Mouse (Mus musculus) adipocyte (in vitro differentiated cells): Measurements from ENCODE around the gene Tbkbp1.
"Not testable (repeated sequence)": the region's sequence is repeated elsewhere in the genome, so short reads cannot be mapped to it uniquely, and the experiment has no call there.

ENCODE experiments used
- DNase-seq: peaks from one replicate; pipeline ENCODE4 v3.0.0-alpha.2; 2016; ENCODE audit warnings: low spot score

The Tbkbp1 gene

DNA sequence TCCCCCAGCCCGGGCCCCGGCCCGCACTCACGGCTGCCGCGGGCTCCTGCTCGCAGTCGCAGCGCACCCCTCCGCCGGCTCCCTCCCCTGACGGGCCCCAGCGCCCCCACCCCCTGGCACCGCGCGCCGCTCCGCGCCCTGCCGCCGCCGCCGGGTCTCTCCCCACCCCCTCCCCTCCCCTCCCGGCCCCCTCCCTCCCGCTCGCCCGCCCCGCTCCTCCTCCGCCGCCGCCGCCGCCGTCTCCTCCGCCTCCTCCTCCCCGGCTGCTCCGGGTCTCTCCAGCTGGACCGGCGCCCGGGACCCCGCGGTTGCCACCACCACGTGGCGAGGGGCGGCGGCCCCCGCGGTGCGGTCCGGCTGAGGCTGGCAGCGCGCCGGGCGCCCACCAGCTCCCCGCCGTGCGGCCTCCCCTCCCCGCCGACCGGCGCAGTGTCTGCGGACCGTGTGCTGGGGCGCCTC lies at the start of gene Tbkbp1:
Gene Tbkbp1 (minus strand): TSS at position 153 of the 459 bp plus-strand sequence.
- DNase-seq: no peak

DNA sequence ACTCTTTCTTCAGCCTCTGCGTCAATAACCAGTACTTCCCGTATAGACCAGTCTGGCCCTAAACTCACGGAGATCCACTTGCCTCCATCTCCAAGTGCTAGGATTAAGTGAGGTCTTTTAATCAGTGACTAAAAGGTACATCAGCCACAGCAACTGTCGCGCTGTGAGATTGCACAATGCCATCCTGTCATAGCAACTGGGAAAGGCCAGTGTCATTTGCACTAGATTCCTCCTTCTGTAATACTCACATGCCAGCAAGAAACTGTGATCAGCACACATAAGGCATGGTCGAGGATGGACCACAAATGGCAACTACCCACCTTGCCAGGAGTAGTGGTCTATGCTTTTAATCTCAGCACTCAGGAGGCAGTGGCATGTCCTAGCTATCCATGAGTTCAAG lies 48.2 kb upstream of the Tbkbp1 start:
- no peak for DNase-seq

DNA sequence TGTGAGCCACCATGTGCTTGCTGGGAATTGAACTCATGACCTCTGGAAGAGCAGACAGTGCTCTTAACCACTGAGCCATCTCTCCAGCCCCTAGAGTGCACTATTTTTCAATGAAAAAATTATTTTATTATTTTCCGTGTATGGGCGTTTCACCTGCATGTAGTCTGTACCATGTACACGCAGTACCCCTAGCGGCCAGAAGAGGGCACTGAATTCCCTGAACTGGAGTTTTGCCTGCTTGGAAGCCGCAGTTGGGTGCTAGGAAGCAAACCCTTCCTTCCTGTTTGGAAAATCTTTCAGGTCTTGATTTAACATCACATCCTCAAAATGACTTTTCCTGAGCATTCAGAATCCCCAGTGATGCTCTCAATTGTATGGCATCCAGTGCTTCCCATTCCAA lies 47.3 kb upstream of the Tbkbp1 start:
- DNase-seq: no peak

DNA sequence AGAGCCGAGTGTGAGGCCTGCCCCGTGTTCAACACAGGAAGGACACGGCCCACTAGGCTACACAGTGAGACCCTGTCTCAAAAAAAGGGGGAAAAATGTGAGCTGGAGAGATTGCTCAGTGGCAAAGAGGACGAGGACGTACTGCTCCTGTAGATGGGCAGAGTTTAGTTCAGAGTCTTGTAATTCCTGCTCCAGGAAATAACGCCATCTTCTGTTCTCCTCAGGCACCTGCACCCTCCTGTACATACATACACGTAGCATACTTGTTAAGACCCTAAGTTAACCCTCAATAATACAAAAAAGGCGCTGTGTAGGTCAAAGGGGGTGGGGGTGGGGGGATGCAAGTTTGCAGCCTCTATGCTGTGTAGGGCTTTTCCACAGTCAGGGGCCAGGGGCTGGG lies 45.7 kb upstream of the Tbkbp1 start:
- DNase-seq: no peak

DNA sequence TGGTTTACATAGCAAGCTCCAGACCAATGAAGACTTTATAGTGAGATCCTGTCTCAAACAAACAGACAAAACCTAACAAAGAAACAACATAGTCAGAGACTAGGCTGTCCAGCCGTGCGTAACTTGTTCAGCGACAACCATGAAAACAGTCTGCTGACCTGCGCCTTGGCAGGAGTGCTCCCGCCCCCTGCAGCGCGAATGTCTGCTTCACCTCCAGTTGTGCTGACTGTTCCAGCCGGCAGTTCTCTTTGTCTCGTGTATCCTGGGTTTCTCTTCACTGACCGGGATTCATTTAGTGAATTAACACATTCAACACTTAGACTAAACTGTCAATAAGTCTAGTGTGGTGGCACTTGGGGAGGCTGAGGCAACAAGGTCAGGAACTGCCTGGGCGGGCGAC lies 45.2 kb upstream of the Tbkbp1 start:
- DNase-seq: no peak

DNA sequence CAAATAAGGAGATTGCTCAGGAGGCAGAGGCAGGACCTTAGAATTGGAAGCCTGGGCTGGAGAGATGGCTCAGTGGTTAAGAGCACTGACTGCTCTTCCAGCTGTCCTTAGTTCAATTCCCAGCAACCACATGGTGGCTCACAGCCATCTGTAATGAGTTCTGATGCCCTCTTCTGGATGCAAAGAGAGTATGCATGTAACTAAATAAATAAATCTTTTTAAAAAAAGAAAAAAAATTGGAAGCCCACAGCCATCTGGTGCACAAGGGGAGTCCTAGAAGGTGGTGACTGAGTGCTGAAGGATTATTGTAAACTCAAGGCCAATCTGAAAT lies 41.3 kb upstream of the Tbkbp1 start:
- no peak for DNase-seq

DNA sequence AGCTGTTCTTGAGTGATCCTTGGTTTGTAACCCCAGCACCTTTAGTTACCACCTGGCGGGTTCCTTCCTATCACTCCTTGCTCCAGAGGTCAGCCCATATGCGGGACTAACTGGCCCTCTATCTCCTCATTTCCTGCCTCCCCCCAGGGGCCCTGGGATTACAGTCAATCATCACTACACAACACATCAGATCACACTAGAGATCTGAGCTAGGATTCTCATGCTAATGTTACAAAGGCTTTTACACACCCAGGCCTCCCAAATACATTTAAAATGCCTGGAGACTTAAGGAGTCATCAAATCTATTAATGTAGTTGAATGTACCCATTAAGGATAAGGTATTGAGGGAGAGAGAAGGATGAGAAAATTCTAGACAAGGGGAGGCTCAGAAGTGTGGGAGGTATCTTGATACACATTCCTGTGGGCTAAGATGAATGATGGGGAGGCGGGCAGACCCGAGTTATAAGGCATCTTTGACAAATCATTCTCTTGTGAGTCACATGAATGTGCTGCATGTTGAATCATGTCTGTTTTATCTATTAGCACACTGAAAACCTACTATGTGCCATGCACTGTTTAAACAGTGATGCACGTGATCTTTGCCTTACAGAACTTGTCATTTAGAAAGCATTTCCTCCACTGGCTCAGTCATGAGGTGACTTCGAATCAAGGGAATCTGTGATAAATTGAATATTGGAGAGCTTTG lies 40.8 kb upstream of the Tbkbp1 start:
- DNase-seq: no peak

DNA sequence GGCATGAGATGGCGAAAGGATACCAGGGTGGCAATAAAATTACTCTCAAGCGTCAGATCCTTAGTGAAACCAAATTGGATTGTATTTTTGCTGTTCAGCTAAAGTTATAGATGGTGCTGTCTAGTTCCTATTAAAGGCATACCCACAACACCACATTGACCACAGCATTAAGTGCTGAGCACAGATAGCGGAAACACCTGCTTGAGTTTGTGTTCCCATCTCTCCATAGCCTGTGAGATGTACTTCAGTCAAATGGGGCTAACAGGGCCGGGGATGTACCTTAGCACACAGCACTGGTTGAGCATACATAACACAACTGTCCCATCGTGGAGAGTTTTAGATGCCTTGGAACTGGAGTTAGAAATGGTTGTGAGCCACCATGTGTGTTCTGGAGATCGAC lies 39.7 kb upstream of the Tbkbp1 start:
- no peak for DNase-seq

DNA sequence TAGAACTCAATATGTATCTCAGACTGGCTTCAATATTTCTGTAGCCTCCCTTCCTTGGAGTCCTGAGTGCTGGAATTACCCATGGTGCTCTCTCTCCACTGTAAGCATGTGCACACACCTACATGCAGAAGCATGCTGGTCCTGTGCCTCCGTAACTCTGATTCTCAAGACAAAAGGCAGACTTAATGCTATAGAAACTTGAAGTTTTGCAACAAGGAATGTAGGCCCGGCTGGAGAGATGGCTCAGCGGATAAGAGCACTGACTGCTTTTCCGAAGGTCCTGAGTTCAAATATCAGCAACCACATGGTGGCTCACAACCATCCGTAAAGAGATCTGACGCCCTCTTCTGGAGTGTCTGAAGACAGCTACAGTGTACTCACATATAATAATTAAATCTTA lies 38.4 kb upstream of the Tbkbp1 start:
- not testable (repeated sequence) for DNase-seq

DNA sequence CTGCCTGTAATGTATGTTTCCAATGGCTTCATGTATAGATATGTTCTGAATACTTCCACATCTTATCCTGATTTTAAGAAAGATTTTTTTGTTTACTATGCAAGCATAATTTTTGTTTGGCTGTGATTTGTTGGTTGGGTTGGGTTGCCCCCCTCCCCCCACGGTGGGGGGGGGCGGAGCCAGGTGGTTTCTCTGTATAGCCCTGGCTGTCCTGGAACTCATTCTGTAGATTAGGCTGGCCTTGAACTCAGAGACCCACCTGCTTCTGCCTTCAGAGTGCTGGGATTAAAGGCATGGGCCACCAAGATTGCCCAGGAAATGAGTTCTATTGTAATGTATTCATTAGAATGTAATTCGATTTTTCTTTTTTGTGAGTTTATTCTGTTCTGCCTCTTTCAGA lies 37.9 kb upstream of the Tbkbp1 start:
- DNase-seq: no peak

DNA sequence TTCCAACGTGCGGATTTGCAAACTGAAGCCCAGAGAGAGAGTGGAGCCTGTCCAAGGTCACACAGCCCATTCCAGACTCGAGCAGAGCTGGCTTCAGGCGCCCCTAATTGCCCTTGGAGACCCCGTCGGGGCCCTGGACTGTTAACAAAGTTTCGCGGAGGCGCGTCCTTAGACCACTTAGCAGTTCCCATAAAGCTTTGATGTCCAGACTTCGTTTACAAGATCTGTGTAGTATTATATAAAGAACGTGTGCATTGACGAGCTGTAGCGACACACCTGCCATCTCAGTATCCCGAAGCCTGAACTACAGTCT lies 37.3 kb upstream of the Tbkbp1 start:
- DNase-seq: no peak

DNA sequence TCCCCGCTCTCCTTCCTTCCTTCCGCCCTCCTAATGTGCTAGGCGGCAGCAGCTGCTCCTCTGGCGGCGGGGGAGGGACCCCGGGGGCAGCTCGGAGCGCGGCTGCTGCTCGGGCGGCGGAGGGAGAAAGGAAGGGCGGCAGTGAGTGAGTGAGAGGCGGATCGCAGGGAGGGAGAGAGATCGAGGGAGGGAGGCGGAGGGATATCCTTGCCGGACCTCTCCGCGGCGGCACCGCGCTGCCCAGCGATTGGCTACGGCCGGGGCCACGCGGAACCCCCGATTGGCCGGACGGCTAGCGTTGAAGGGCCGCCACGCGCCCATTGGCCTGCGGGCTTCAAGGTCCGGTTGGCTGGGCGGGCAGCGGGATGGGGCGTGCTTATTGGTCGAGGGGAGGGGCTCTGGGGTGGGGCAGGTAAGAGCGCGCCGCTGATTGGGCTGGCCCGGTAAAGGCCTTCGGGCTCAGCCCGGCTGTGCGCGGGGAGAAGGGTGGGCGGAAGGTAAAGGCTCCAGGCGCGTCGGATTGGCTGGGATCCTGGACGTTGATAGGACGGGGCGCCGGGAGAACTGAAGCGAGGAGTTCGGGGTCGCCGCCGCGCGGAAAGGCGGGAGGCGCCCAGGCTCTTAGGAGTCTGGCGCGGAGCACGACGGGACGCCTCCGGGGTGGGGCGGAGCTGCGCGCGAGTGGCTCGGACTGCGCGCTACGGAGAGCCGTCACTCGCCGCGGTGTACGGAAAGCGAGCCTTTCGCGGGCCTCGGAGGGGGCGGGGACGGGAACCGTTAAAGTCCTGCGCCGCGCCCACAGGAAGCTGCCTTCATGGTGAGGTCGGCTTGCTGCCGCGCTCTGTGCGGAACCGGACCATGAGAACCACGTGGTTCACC lies 36.7 kb upstream of the Tbkbp1 start, which contains the start of gene Kpnb1:
Gene Kpnb1 (minus strand): TSS at position 118 of the 879 bp plus-strand sequence.
- DNase-seq: peak; percentile 98

DNA sequence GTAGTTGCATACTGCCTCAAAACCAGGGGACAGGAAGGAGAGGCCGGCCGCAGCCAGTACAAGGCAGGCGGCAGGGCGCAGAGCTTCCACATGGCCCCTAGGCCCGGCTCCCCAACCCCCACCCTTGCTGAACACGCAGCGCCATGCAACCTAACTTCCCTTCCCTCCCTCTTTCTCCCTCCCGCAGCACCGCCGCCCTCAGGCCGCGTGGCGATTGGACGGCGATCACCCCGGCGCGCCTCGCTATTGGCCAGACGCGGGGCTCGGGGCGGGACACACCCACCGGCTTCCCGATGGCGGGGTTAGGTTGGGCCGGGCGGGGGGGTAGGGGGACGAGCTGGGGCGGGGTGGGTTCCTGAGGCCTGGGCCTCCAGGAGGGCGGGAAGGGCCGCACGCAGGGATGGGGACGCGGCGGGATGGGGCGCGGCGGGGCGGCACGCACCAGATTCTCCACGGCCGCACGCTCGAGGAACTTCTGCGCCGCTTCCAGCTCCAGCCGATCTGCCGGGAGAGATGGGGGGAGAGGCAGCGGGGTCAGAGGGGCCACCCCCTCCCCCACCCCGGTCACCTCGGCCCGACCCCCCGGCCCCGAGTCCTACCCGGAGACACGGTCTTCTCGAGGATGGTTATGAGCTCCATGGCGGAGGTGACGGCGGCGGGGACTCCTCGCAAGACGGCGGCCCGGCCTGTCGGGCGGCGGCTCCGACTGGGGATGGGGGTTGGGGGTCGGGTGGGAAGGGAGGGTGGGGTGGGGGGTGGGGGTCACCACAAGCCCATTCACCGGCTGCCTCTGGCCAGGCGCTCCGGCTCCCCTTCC lies 35.9 kb upstream of the Tbkbp1 start:
- peak; percentile 93 for DNase-seq

DNA sequence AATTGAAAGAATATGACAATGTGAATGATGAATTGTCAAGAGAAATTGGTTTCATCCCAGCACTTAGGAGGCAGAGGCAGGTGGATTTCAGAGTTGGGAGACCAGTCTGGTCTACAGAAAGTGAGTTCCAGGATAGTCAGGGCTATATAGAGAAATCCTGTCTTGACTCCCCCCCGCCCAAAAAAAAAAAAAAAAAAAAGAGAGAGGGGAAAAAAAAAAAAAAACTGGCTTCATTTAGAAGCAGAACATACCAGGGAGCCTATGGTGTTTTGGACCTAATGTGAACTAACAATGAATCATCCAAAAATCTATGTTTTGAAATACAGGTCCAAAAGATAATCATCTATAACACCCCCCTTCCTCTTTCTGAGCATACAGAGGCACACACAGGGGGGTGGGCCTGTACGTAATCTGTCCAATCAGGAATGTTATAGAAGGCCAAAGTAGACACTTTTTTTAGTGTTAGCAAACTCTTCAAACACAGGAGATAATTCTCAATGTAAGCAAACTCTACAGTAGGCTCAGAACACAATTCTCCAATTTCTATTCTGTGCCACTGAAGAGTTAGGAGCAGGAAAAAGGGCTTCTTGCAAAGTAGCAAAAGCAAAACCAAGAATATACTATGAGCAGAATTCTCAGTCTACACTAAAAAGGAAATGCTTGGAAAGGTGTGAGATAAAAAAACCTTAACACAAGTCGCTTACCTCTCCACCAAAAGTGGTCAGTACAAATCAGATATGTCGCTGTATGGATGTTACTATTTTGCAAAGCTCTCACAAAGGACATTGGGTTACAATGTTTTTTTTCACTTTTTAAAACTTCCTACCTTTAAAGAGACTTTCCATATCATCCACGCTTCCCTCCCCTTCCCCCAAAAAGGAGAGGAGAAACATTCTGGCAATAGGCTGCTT lies 34.7 kb upstream of the Tbkbp1 start:
- DNase-seq: no peak

DNA sequence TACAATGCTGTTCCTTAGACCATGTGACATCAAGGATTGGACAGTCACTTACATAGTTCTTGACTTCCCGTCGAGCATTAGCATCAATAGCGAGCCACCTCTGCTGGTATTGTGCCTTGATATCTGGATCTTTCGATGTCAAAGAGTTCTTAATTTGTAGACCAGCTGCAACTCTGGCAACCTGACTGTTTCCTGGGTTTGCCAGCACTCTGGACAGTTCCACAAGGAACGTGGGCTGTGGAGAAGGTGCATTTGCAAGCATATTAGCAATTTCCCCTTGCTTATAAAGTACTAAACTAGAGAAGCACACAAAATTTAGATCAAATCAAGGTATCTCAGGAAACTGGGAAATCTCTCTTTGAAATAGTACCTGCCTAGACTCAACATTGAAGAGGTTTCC lies 33.6 kb upstream of the Tbkbp1 start:
- DNase-seq: peak; percentile 49

DNA sequence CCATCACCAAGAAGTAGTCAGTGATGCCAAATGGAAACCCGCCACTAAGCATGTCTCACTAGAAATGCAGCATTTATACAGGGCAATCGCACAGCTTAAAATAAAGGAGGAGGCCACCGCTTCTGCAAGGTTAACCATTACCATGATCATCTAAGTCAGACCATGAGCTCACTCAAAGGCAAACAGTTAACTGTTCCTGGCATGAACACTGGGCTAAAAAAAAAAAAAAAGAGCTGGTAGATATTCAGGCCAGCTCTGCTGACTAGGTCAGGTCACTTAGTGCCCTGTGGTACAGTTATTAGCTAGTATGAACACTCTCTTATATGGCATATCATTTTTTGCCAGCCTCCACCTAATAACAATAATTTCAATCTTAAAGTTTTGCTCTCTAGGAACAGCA lies 31.2 kb upstream of the Tbkbp1 start:
- peak; percentile 44 for DNase-seq

DNA sequence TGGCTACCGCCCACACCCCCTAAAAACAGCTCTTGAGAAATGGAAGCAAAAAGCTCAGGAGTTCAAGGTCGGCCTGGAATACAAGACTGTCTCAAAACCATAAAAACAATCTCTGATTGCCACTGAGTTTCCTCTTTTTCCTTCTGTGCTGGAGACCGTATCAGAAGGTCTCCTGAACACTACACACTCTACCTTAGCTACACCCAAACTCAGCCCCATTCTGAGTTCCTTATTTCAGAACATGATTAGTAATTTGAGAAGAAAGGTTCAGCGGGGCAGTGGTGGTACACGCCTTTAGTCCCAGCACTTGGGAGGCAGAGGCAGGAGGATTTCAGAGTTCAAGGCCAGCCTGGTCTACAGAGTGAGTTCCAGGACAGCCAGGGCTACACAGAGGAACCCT lies 29.8 kb upstream of the Tbkbp1 start:
- no peak for DNase-seq

DNA sequence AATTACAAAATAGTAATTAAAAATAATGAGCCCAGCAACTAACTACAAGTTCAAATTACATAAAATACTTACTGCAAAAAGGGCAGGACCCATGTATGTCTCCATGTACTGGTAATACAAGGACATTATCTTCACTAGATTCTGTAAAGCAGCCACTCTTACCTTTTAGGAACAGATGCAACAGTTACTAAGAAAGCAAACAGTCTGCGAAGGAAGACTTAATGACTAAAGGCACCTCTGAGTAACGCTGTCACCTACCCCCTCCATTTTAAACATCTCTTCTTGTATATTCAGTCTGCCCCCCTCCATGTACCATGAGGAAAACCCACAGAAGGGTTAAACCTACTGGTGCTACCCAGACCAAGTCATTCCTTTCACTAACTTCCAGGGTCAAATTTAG lies 26.9 kb upstream of the Tbkbp1 start:
- no peak for DNase-seq

DNA sequence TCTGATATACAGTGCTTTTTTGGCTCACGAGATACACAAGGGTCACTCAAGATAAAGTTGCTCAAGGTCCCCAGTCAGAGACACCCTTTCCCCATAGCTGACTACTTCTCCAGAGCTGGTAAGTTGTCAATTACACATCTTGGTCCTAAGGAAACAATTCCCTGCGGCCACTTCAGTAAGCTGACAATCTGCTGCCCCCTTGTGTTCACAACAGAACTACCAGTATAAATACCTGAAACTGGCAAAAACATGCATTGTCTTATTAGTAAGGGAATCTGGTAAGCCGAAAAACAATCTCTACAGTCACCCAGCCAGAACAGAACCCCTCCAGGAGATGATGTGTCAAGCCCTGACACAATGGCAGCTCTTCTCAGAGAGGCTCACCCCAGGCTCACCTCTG lies 25.6 kb upstream of the Tbkbp1 start:
- peak; percentile 64 for DNase-seq

DNA sequence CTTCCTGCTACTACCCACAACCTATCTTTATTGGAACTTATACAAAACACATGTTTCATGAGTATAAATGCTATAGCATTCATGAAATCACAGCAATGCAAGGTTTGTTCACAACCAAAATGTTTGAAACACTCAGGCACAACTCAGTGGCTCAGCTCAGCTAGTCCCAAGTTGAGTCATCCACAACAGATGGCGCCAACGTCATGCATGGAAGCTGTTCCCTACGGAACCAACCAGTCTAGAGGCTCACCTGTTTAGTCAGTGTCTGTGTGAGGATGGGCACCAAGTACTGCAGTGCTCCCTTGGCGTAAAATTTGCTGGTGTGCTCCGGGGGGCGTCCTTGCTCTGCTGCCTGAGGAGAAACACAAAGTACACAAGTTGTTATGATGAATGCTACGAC lies 24.2 kb upstream of the Tbkbp1 start:
- no peak for DNase-seq

DNA sequence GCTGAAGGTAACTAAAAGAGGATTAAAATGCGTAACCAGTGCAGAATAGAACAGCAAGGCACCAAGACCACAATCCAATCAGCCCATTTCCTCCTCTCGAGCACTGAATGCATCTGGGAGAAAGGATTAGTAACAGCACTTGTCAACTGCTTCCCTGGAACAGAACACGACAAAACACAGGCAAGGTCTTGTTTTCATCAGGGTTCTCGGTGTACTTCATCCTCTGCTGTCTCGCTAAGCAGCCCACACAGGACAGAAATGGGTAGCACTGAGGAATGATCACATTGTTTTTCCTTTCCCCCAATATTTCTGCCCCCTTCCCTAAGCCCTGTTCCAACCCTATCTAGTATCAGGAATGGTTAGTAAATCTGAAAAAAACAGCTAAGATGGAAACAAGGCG lies 9.0 kb upstream of the Tbkbp1 start:
- DNase-seq: no peak

DNA sequence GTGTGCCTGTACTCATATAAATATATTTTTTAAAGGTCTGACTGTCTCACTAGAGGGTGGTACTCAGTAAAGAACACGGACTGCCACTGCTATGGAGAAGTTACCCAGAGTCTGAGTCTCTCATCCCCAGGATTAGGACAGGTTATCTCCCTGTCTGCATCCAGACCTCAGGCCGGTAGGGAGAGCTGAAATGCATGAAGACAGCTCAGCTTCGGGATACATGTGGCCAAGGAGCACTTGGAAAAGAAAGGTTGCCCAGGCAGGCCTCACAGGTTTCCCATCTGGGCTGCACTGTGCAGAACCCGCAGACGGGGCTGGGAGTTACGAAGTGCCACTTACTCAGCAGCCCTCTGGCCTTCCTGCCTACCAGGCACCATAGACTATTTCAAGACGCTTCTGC lies 5.7 kb upstream of the Tbkbp1 start:
- no peak for DNase-seq
